Mouse (Mus musculus) megakaryocyte progenitor cell, adult 5-6 weeks (primary cell): ENCODE results near the gene Olfm1. TPM values are rescaled to one million over a fixed set of nuclear protein-coding genes. Genes with fewer than 3 reads are reported as not detected.

Experiments
- ATAC-seq: replicated peaks from 2 replicates; pipeline ENCODE4 v1.8.0; 2016; ENCODE audit warnings: mild to moderate bottlenecking, moderate TSS enrichment, inconsistent platforms; ENCODE audit not compliant: poor library complexity
- total RNA-seq, 2 experiments: library from RNA; stranded (forward) in 1 of 2; stranded (reverse) in 1 of 2; fragments of 157-497, 149-512 nt in 1 of 2; fragments of 200-1000 nt in 1 of 2; gene quantifications; 2 replicates each; pipeline versions ENCODE4 v1.2.3 to v1.2.4; 2015 to 2017

Olfm1 gene
- total RNA-seq, 2 experiments from 2014 or later, result 2.6 to 5.4 TPM

DNA sequence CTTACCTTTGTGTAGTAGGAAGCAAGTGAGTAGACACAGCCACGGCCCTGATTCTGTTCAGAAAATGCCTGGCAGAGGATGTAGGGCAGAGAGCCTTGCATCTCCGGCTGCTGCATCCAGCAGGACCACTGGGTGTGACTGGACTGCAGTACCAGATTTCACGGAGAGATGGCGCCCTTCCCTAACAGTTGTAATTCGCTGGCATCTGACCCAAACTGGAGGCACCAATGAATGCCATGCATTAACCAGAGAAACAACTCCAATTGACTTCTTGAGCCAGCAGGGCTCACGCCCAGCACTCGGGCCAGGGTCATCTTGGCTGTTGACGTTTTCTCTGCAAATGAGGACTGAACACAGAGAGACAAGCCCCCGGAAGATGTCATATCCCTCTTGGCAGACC is 11.4 kb downstream of the Olfm1 start:
- peak; percentile 93 for ATAC-seq

DNA sequence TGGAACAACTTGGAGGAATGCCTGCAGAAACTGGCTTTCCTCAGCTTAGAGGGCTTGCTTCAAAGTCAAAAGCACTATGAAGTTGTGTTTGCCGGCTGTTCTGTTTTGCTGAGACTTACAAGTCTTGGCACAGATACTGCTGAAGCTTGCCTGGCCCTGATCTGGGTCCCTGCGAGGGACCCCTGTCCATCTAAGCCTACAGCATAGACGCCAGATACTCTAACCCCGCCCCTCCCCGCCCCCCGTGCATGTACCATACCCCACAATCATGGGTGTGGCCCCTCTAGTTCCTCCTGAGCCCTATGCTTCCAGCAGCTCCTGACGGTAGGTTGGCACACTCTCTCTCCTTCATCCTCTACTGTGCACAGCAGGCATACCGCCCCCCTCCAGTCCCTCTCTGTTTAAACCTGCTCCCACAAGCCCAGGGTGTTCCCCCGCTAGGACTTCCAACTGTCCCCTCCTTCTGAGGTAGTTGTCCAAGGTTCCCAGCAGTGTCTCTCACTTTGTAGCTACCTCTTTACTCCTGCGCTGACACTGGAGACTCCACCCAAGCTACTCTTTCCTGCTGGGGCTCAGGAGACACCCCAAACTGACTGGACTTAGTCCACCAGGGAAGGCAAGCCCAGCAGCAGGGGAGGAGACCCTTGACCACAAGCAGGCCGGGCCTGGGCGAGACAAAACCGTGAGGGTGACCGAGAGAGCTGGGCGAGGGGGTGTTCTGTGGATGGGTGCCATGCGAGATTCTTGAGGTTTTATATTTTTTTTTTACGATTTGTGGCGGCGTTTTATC is 12.1 kb downstream of the Olfm1 start:
- ATAC-seq, result no peak

DNA sequence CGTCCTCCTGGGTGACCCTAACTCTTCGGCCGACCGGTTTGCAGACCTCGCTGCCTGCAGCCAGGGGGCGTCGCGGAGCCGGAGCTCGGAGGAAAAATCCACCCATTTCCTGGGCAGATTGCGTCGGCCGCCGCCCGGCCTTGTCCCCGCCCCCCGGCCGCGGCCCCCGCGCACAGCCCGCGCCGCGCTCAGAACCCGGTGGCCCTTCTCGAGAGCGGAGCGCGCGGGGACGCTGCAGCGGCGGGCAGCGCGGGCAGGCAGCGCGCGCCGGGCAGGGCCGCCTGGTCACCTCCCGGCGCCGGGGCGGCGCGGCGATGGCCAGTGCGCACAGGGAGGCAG is 12.6 kb downstream of the Olfm1 start:
- ATAC-seq, result peak; percentile 74

DNA sequence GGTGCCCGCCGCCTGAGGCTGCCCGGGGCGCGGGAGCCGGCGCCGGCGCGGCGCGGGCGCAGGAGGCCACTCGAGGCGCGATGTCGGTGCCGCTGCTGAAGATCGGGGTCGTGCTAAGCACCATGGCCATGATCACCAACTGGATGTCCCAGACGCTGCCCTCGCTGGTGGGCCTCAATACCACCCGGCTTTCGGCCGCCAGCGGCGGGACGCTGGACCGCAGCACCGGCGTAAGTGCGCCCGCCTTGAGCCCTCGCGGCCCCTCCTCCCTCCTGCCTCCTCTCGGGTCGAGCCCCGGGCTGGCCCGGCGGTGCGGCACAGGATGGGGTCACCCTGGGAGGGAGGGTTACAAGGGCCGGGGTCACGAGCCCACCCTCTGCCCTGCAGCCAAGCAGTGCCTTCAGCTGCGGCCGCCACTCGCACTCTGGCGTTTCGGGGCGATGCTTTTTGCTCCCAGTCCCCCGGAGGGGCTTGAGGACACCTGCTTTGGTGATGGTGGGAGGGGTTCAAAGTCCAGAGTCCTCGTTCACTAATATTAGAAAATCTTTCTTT is 13.2 kb downstream of the Olfm1 start:
- ATAC-seq, result no peak

DNA sequence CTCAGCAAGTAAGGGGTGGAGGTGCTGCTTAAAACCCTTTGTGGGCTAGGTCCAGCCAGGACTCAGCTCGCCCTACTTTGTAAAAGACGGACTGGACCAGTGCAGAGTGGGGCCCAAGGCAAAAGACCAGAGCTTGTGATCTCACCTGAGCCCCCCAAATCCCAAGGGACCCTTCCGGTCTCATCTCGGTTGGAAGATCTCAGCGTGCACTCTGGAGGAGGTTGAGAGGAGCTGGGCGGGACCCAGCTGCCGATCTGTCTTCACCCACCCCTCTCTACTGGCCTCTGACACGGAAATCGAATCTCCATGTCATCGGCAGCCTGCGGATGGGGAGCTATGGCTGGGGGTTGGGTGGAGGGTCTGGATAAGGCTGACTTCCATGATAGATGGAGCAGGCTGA is 13.7 kb downstream of the Olfm1 start:
- ATAC-seq, result no peak

DNA sequence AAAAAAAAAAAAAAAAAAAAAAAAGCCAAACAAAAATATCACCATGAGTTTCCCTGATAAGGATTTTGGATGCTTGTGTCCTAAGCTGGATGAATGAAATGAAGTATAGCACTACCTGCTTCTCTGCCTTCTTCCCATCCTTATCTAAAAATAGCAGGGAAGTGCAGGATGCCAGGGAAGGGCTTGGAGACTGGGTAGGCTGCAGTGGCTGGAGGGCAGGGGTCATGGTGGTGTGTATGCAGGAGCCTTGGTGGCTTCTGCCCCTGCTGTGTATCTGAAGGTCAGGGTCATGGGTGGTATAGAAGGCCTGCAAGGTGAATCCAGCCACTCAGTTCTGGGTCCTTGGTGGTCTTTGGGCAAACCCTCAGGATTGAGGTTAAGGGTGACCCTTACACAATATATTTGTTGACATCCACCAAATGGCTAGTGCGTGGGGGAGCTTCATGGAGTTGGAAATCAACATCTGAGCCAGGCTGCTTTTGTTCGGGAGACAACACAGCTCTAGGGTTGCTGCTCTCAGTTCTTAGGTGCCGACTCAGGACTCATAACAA is 14.5 kb downstream of the Olfm1 start:
- ATAC-seq, result no peak

DNA sequence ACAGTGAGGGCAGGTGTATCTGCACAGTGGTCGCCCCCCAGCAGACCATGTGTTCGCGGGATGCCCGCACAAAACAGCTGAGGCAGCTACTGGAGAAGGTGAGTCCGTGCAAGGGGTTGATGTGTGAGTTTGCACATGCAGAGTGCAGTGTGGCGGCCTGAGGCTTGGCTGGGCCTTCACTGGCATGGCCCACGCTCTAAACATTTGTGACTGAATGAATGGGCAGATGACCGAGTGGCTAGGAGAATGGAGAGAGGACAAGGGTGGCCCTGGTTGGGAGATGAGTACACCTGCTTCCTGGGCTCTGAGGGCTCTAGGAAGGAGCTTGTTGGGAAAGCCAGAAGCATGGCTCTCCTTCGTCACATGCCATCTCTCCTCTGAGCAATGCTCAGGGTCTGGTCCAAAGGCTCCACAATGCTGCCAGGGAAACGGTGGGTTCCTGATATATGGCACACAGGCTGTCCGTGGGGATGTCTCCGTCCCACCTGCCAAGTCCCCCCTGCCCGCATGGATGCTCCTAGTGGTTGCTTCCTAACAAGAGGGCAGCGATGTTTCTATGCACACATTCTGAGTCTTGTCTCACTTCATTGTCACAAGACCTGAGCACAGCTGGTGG is 15.4 kb downstream of the Olfm1 start:
- ATAC-seq, result no peak

DNA sequence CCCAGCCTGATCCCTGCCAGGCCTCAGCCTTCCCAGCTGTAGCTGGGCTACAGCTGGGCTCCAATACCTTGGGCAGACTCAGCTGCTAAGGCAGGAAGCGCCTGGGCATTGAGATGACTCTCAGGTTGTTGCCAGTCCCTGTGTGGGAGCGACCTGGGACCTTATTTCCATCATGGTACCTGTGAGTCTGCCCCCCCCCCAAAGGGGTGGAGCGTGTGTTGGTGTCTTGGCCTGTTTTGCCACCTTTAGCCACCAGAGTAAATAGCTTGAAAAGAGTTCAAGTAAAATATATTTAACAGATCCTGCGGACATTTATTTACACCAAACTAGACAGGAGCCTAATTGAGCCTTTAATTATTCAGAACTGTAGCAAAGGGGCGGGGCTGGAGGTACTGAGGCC is 16.4 kb downstream of the Olfm1 start:
- ATAC-seq, result no peak

DNA sequence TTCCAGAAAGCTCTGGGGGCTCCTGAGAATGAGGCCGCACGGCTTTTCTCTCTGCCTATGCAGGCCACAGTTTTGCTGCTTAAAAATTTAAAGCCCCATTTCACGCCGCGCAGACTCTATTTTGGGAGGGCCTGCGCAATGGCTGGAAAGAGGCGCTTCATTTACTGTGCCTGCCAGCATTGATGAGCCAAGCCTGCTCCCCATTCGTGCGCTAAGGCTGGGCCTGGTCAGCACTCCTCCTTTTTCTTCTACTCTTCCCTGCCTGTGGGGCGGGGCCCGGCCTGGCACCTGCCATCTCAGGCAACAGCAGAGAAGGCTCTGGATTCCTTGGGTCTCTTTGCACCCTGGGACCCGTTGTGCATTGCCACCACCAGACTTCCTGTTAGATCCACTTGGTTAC is 16.9 kb downstream of the Olfm1 start:
- no peak for ATAC-seq

DNA sequence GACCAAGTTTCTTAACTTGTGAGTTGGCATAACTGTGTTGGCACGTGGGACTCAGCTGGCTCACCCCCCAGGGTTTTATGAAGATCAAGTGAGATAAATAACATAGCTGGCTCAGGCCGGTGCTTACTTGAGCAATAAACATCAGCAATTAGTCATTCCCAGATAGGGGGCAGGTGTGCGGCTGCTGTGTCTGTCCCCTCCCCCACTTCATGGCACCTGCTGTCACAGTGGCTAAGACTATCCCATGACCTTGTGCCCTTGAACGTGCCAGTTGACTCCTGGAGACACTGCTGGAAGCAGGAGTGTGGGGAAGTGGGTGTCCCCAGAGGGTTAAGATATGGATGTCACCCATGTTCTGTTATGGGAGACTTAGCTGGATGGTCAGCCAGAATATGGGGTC is 17.5 kb downstream of the Olfm1 start:
- ATAC-seq, result no peak

DNA sequence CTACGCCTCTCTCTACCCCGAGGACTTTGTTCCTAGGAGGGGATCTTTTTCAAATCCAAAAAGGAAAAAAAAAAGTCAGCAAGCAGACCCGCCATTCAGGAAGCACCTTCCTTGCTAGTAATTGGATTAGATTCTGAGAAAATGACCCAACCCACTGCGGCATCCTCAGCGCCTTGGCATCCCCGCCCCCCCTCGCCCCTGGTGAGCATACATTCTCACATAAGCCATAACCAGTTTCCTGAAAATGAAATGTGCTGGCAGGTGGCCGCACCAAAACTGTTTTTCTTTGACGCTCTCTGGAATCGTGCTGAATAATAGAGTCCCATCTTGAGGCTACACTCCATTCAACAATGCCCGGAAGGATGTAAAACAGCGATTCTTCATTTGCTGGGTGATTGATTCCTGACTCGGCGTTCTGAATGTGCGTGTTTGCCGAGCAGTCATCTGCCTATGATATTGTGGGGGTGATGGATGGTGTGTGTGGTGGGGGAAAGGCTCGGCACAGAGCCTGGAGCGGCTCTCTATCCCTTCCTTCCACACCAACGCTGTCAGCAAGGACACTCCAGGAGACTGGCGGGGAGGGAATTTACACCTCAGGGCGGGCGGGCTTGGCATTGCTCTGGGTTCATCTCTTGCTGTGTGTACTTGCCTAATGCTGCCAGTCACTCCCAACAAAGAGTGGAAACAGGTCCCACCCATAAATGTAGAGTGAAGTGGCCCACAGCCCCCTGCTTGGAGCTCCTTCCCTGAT is 18.9 kb downstream of the Olfm1 start:
- ATAC-seq, result no peak

DNA sequence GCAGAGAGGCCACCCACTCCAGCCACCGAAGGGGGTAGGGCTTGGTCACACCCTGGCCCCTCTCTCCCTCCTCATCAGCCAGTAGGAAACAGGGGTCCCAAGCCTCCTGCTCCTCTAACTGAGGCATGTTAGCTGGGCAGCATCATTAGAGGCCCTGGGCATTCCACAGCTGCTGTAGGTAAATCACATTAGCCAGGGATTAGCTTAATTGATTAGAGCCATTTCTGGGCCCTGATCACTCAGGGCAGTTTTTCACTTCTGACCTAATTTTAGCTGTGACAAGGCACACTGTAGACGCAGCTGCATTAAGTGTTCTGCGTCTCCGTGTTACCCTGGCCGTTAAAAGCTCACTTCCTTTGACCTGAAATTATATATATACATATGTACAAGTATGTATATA is 20.1 kb downstream of the Olfm1 start:
- no peak for ATAC-seq

DNA sequence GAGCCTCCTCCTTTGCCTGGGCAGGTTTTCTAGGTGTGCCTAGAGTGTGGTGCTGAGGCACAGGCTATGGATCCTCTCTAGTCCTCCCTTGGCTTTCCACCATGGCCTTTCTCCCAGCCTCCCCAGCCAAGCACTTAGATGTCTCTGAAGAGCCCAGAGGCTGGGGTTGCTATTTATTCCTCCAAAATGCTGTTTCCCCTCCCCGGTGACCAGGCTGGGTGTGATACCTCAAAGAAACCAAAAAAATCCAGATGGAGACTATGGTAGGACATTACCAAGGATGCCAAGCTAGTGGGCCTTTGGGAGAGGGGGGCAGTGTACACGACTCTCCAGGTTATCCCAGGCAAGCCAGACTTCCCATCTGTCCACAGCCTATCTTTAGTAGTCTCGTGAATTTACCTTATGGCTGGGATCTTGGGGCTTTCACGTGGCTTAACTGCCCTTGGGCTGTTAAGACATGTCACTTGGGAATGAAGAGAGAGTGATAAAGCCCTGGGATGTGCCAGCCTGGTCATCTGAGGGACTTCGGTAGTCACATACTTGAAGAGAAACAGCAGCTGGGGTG is 23.5 kb downstream of the Olfm1 start:
- no peak for ATAC-seq

DNA sequence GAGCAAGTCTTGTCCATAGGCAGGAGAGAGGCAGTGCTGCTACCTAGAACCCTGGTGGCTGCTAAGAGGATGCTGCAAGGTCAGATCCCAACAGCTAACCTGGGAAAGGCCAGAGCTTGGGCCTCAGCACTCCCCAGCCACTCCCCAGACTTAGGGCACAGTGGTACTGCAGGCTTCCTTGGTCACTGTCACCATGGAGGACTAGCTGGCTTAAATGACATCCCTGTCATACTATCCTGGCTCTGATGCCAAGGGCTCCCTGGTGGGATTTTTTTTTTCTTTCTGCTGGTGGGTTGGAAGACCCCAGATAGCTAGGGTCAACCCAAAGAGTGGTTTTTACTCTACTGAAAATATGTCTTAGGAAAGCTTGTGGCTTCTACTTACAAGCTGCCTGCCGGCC is 25.0 kb downstream of the Olfm1 start:
- ATAC-seq, result no peak

DNA sequence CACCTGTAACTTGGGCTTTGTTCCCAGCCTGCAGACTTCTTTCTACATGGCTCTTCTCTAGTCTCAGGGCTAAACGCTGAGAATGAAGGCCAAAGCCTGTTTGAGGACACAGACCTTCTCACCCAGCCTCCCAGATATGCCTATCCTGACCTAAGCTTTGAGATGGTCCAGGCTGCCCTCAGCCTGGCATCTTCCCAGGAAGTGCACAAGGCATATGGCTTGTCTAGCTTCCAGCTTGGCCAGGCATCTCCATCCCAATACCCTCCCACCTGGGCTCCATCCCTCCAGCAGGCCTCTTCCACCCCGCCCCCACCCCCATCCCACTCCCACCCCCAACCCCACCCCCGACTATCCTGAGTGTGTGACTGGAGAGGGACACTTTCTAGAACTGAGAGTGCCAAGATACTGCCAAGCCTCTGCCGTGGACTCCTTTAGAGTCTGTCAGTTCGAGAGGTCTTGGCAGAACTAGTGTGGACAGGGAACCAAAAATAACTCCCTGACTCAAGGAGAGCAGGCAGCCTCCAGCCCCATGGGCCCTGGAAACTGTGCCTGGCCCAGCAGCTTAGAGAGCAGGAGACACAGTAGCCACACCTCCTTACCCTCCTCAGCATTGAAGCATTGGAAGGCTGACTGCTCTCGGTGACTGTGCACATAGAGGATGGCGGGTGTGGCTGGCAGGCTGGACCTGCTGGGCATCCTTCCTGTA is 26.0 kb downstream of the Olfm1 start:
- ATAC-seq, result no peak

DNA sequence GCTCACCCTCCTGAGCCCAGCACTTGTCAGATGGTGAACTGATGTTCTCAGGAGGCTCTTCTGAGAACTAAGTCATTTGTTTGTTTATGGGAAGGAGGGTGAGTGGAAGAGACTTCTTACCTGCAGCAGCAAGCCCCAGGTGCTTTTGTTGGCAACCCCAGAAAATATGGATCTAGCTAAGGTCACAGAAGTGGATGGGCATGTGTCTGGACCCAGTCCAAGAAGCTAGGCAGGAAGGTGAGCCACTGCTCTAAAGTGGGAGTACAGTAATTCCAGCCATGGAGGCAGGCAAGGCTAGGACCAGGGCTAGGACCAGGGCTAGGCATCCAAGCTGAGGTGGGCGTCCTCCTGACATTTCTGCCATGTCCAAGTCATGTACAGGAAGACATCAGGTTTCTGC is 26.8 kb downstream of the Olfm1 start:
- no peak for ATAC-seq

DNA sequence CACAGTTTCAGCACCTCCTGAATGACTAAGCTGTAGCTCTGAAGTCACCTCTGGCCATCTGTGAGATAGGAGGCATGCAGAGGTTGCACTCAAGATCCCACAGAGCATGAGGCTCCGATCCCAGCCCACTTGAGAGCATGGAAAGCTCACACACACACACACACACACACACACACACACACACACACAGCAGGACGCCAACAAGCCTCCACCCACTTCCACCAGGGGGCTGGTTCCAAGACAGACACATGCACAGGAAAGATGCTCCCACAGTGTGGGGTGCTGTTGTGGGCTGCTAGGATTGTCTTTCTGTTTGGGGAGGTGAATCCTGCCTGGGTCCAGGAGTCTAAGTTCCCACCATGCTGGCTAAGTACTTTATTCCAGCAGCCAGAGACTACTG is 29.0 kb downstream of the Olfm1 start:
- ATAC-seq, result no peak

DNA sequence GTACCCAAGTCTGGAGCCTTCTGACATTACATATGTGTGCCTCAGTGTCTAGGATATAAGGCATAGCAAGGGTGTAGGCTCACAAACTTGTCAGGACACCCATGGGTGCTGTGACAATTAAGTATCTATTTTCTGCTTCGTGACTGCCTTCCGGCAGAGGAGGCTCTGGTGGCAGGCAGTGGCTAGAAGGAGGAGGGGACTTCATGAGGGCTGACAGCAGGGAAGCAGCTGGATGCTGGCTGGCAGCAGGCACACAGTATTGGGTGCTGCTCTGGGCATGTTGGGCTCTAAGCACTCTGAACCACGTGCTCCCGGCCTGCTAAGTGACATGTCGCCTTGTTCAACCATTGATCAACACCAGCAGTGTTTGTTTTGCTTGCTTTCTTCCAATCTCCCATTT is 32.0 kb downstream of the Olfm1 start:
- no peak for ATAC-seq

DNA sequence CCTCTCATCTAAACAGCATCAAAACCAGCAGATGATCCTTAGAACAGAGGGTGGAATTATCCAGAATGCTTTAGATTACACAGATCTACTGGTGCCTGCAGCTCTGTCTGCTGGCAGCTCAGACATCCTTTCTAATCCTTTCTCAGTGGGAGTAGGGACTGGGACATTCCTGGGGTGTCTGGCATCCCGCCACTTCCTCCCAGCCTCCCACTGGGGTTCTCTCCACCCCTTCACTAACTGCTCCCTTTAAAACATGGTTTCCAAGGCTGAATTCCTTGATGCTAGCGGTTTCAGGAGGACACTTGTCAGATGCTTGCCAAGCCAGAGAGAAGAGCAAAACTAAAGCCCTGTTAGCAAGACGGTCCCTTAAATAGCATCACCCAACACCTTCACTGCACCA is 33.1 kb downstream of the Olfm1 start:
- ATAC-seq, result no peak

DNA sequence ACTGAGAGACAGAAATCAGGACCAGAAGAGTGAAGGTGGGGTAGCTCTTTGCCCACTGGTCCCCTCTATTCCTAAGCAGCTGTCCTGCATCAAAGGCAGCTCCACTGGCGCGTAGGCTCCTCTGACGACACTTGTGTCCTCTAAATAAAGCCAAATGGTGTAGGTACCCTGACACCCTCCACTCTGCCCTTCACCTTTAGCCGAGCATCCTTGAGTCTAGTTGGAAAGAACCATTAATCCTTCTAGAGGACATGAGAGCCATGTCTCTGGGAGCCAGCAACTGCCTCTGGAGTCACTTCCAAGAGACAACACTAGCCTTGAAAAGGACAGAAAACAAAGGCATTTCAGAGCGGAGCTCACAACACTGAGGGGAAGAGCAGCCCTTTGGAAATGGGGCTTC is 34.2 kb downstream of the Olfm1 start:
- ATAC-seq, result no peak
